Mouse (Mus musculus): ENCODE measurements at regions not wholly inside any gene's neighbourhood (a gene's known extent, or its start where the extent isn't known, plus 50 kb on each side); places are given as distances from the start of the nearest gene placed in this dataset.

- Histone ChIP-seq H3K4me1 (replicated peaks; ENCODE audit: low read depth, low read length) (peaks cover 21% of the 10 kb centered on the region), H3K9me3 (ENCODE audit: low read length) (peaks cover 18% of the 10 kb centered on the region), H3K4me3 (replicated peaks; ENCODE audit: low read length) (no peak overlapping the region), H3K27me3 (ENCODE audit: insufficient read depth, low read length) (no peaks in the 10 kb centered on the region), H3K36me3 (ENCODE audit: insufficient read depth, low read length) (no peaks in the 10 kb centered on the region)
- TF ChIP-seq POU5F1 (IDR thresholded peaks at IDR 0.05; ENCODE audit: borderline replicate concordance, low read length) (no peak), NANOG (IDR thresholded peaks at IDR 0.05; ENCODE audit: borderline replicate concordance, low read length) (no peak), CTCF (conservative IDR thresholded peaks at IDR 0.05; ENCODE audit: low read length) (no peak)
These were observed 144.4 kb downstream of the Rpl14 start for GRCm38 (mm10) chr9:120715665-120716121.

- TF ChIP-seq CTCF (conservative IDR thresholded peaks at IDR 0.05; ENCODE audit: low read length) (no peak), POU5F1 (IDR thresholded peaks at IDR 0.05; ENCODE audit: borderline replicate concordance, low read length) (no peak), NANOG (IDR thresholded peaks at IDR 0.05; ENCODE audit: borderline replicate concordance, low read length) (no peak)
- Histone ChIP-seq H3K4me3 (replicated peaks; ENCODE audit: low read length) (no peak overlapping the region), H3K9me3 (ENCODE audit: low read length) (peaks cover 6% of the 10 kb centered on the region; the same call in 1 of the 2 replicates), H3K36me3 (ENCODE audit: insufficient read depth, low read length) (no peaks in the 10 kb centered on the region), H3K4me1 (replicated peaks; ENCODE audit: low read depth, low read length) (peaks cover 38% of the 10 kb centered on the region), H3K27me3 (ENCODE audit: insufficient read depth, low read length) (no peaks in the 10 kb centered on the region)
These were observed 147.6 kb downstream of the Rpl14 start for GRCm38 (mm10) chr9:120718812-120719211.

GRCm38 (mm10) chr9:120721451-120722123 is 150.3 kb downstream of the Rpl14 start:
- Histone ChIP-seq H3K9me3 (ENCODE audit: low read length) (peaks cover 6% of the 10 kb centered on the region), H3K27me3 (ENCODE audit: insufficient read depth, low read length) (0 out of 2 replicates have a peak, but pooled peaks cover 4% of the 10 kb centered on the region), H3K36me3 (ENCODE audit: insufficient read depth, low read length) (no peaks in the 10 kb centered on the region), H3K4me3 (replicated peaks; ENCODE audit: low read length) (no peak overlapping the region), H3K4me1 (replicated peaks; ENCODE audit: low read depth, low read length) (peaks cover 22% of the 10 kb centered on the region)
- no peak for TF ChIP-seq POU5F1 (IDR thresholded peaks at IDR 0.05; ENCODE audit: borderline replicate concordance, low read length)
- TF ChIP-seq NANOG (IDR thresholded peaks at IDR 0.05; ENCODE audit: borderline replicate concordance, low read length), result no peak
- no peak for TF ChIP-seq CTCF (conservative IDR thresholded peaks at IDR 0.05; ENCODE audit: low read length)

GRCm38 (mm10) chr9:120723026-120723425 is 151.8 kb downstream of the Rpl14 start:
- no peak for TF ChIP-seq NANOG (IDR thresholded peaks at IDR 0.05; ENCODE audit: borderline replicate concordance, low read length)
- TF ChIP-seq CTCF (conservative IDR thresholded peaks at IDR 0.05; ENCODE audit: low read length), result no peak
- TF ChIP-seq POU5F1 (IDR thresholded peaks at IDR 0.05; ENCODE audit: borderline replicate concordance, low read length), result no peak
- peak overlapping the region; percentile 51 for H3K4me3 ChIP-seq (replicated peaks; ENCODE audit: low read length)
- peaks cover 22% of the 10 kb centered on the region for H3K4me1 ChIP-seq (replicated peaks; ENCODE audit: low read depth, low read length)
- no peaks in the 10 kb centered on the region for H3K36me3 ChIP-seq (ENCODE audit: insufficient read depth, low read length)
- H3K27me3 ChIP-seq (ENCODE audit: insufficient read depth, low read length), result 0 out of 2 replicates have a peak, but pooled peaks cover 4% of the 10 kb centered on the region
- H3K9me3 ChIP-seq (ENCODE audit: low read length), result peaks cover 7% of the 10 kb centered on the region

- Histone ChIP-seq H3K4me3 (replicated peaks; ENCODE audit: low read length) (peak overlapping the region; percentile 62), H3K4me1 (replicated peaks; ENCODE audit: low read depth, low read length) (peaks cover 61% of the 10 kb centered on the region), H3K9me3 (ENCODE audit: low read length) (peaks cover 11% of the 10 kb centered on the region), H3K27me3 (ENCODE audit: insufficient read depth, low read length) (no peaks in the 10 kb centered on the region), H3K36me3 (ENCODE audit: insufficient read depth, low read length) (no peaks in the 10 kb centered on the region)
- no peak for TF ChIP-seq NANOG (IDR thresholded peaks at IDR 0.05; ENCODE audit: borderline replicate concordance, low read length)
- TF ChIP-seq CTCF (conservative IDR thresholded peaks at IDR 0.05; ENCODE audit: low read length), result no peak
- no peak for TF ChIP-seq POU5F1 (IDR thresholded peaks at IDR 0.05; ENCODE audit: borderline replicate concordance, low read length)
These were observed 160.8 kb downstream of the Rpl14 start for GRCm38 (mm10) chr9:120731952-120732622.

DNA sequence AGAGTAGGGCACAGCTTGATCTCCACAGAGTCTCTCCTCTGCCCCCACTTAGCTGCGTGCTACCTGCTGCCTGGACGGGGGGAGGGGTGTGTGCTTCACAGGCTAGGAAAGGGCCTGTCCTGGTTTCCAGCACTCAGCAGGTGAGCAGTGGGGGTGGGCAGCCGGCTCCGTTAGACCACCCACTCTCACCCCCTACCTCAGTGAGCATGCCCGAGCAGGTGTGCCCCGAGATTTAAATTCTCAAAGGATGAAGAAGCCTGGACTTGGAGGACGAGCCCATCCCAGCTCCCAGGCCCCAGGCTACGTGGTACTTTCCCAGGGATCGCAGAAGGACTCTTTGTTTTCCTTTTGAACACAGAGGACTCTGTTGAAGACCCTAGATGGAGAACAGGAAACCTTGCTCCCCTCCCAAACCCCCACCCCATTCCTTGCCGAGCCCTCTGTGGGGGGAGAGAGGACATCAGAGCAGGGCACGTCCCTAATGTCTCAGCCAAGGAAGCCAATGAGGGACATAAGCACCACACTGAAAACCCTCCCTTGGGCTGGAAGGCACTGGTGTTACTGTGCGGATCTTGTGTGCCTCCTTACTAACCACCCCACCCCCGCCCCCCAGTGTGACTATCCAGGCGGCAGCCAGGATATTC is 161.5 kb downstream of the Rpl14 start:
- H3K36me3 ChIP-seq (ENCODE audit: insufficient read depth, low read length), result no peaks in the 10 kb centered on the region

GRCm38 (mm10) chr9:120733681-120734465 is 162.6 kb downstream of the Rpl14 start:
- TF ChIP-seq NANOG (IDR thresholded peaks at IDR 0.05; ENCODE audit: borderline replicate concordance, low read length) (no peak), POU5F1 (IDR thresholded peaks at IDR 0.05; ENCODE audit: borderline replicate concordance, low read length) (no peak)
- Histone ChIP-seq H3K4me3 (replicated peaks; ENCODE audit: low read length) (peak overlapping the region; percentile 62), H3K9me3 (ENCODE audit: low read length) (peaks cover 9% of the 10 kb centered on the region; the same call in 1 of the 2 replicates), H3K36me3 (ENCODE audit: insufficient read depth, low read length) (no peaks in the 10 kb centered on the region), H3K27me3 (ENCODE audit: insufficient read depth, low read length) (no peaks in the 10 kb centered on the region; the same call in 1 of the 2 replicates), H3K4me1 (replicated peaks; ENCODE audit: low read depth, low read length) (peaks cover 67% of the 10 kb centered on the region)

More for the DNA sequence above, 161.5 kb downstream of the Rpl14 start:
- peak overlapping the region; percentile 62 for H3K4me3 ChIP-seq (replicated peaks; ENCODE audit: low read length)
- no peak for TF ChIP-seq POU5F1 (IDR thresholded peaks at IDR 0.05; ENCODE audit: borderline replicate concordance, low read length)
- TF ChIP-seq NANOG (IDR thresholded peaks at IDR 0.05; ENCODE audit: borderline replicate concordance, low read length), result no peak
- no peak for TF ChIP-seq CTCF (conservative IDR thresholded peaks at IDR 0.05; ENCODE audit: low read length)
- peaks cover 61% of the 10 kb centered on the region for H3K4me1 ChIP-seq (replicated peaks; ENCODE audit: low read depth, low read length)
- no peaks in the 10 kb centered on the region for H3K27me3 ChIP-seq (ENCODE audit: insufficient read depth, low read length)
- H3K9me3 ChIP-seq (ENCODE audit: low read length), result peaks cover 9% of the 10 kb centered on the region; the same call in 1 of the 2 replicates

Measured in E14TG2a.4 (cell line).